Mouse (Mus musculus) hindbrain, embryonic 10.5 days (tissue): ENCODE data around the gene Pou2f1. TPM values are rescaled to one million over a fixed set of nuclear protein-coding genes. Genes with fewer than 3 reads are reported as not detected.

ENCODE experiments used
- DNase-seq: peaks from one replicate; pipeline ENCODE4 v3.0.0-alpha.2; 2017; ENCODE audit warnings: low spot score
- H3K27ac ChIP-seq: fragments of 300-500 bp; sonication (generic); 2 replicates; pipeline ENCODE4 v1.5.1; 2016; ENCODE audit warnings: mild to moderate bottlenecking, moderate library complexity
- H3K27me3 ChIP-seq: fragments of 300-500 bp; sonication (generic); 2 replicates; pipeline ENCODE4 v1.6.1; 2016; ENCODE audit warnings: mild to moderate bottlenecking; ENCODE audit not compliant: poor library complexity, insufficient read depth, severe bottlenecking
- H3K36me3 ChIP-seq: fragments of 300-500 bp; sonication (generic); 2 replicates; pipeline ENCODE4 v1.6.1; 2016; ENCODE audit warnings: mild to moderate bottlenecking, moderate library complexity
- H3K4me1 ChIP-seq: fragments of 300-500 bp; sonication (generic); replicated peaks from 2 replicates; pipeline ENCODE4 v1.6.1; 2016; ENCODE audit warnings: mild to moderate bottlenecking
- H3K4me3 ChIP-seq: fragments of 300-500 bp; sonication (generic); 2 replicates; pipeline ENCODE4 v1.5.1; 2016; ENCODE audit warnings: mild to moderate bottlenecking, moderate library complexity
- H3K9me3 ChIP-seq: fragments of 300-500 bp; sonication (generic); 2 replicates; pipeline ENCODE4 v1.6.1; 2016; ENCODE audit warnings: mild to moderate bottlenecking, moderate library complexity
- WGBS: fragments of 180-500 bp; shearing (Covaris S2); methylation state at CpG from one replicate; pipeline ENCODE4 v1.1.7; 2016; 5-methylcytosine and 5-hydroxymethylcytosine counted together
- polyA plus RNA-seq: library from polyadenylated mRNA; unstranded; fragments of >200 nt; fragmentation: Nextera tagmentation; extraction: Ambion mirVana; gene quantifications from 2 replicates; pipeline ENCODE4 v1.2.1, GENCODE M21; 2016

Pou2f1 gene
- polyA plus RNA-seq, 1 experiment from 2014 or later: 21.8 TPM

DNA sequence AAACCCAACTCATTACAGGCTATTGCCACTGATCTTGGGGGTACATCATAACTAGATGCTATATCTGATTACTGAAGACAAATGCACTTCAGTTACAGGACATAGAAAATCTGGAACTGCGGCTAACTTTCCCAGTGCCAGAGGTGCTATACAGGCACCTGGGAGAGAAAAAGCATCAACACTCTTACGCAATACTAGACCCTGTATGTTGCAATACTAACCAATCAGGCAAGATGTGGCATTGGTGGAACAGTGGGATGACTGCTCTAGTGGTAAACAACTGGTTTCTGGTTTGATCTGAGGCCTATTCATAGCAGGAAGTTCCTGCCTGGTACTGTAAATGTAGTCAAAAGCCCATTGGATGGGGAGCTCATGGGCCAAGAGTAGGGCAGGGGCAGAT, 123.7 kb downstream of the Pou2f1 start:
- Histone ChIP-seq H3K4me1 (0 out of 2 replicates have a peak, but pooled peaks cover 5% of the 10 kb centered on the region), H3K27me3 (no peaks in the 10 kb centered on the region), H3K9me3 (no peaks in the 10 kb centered on the region), H3K4me3 (no peak overlapping the region), H3K36me3 (peaks cover 52% of the 10 kb centered on the region), H3K27ac (no peak overlapping the region)
- no peak for DNase-seq
- WGBS: 95% methylated on average over 2 of the region's 2 CpGs

DNA sequence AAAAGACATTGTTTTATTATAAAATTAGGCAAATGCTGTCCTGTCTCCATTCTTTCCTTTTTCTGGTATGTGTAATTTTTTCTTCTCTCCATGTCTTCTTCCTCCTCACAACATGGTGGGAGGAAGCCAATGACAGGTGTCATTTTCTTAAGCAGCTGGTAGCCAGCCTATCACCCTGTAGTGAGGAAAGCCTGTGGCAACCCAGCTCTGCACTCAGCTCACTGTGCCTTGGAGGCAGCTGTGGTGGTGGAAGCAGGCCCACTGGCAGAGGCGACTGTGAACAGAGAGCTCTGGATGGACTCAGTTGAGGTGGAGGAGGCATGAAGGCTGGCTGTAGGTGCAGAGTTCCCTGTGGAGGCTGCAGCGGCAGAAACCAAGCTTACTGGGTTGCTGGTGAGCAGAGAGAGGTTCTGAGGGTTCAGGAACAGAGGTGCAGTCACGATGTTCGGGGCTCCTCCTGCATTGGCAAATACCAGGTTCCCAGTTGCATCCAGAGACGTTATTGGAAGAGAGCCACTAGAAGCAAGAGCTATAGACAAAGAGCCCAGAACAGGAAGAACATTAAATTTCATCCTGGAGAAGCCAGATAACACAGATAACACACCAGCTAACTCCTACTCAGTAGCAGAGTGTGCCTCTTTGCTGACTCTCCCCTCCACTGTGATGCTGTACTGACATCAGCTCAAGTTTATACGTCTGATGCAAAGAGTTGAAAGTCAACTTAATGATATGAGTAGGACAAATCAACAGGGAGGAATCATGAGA, 126.8 kb downstream of the Pou2f1 start:
- H3K36me3 ChIP-seq: peaks cover 45% of the 10 kb centered on the region
- DNase-seq: no peak
- no peak overlapping the region for H3K4me3 ChIP-seq
- no peaks in the 10 kb centered on the region for H3K9me3 ChIP-seq
- WGBS: 96% methylated on average over 6 of the region's 6 CpGs
- H3K4me1 ChIP-seq: 0 out of 2 replicates have a peak, but pooled peaks cover 5% of the 10 kb centered on the region
- no peak overlapping the region for H3K27ac ChIP-seq
- no peaks in the 10 kb centered on the region for H3K27me3 ChIP-seq

DNA sequence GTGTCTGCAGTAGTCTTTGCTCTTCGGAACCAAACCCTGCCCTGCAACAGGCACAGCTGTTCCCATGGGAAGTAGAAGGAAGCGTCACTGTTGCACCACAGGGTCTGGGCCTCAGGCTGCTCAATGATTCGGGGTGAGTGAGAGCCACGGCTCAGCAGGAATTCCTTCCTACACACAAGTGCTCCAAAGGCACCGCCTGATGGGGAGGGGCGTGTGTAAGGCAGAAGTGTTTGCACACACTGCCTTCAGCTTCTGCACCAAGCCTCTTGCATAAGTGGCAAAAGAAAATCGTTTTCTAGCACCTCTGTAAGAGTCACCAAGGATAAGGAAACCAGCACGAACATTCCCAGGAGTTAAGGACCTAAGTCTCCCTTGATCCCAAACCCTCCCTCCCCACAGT, 127.8 kb downstream of the Pou2f1 start:
- Histone ChIP-seq H3K4me3 (no peak overlapping the region), H3K36me3 (peaks cover 46% of the 10 kb centered on the region), H3K27me3 (no peaks in the 10 kb centered on the region), H3K9me3 (no peaks in the 10 kb centered on the region), H3K27ac (no peak overlapping the region), H3K4me1 (0 out of 2 replicates have a peak, but pooled peaks cover 5% of the 10 kb centered on the region)
- no peak for DNase-seq
- 46% methylated on average over 8 of the region's 8 CpGs for WGBS

DNA sequence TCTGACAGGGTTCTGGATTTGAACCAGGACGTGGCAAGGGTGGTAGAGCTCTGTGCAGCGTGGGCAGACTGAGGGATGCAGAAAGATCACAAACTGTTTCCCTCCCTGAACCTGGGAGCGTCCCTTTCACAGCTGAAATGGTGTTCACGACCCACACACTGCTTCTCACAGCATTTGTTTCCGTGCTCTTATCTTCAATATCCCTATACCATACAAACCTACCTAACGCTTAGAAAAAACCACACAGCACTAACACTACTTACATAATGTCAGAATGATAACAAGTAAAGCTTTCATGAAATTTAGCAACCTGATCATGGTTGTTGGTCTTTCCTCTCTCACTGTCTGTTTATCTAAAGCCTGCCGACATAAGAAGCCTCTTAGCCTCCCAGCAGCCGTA, 133.8 kb downstream of the Pou2f1 start:
- DNase-seq: no peak
- WGBS: 87% methylated on average over 8 of the region's 8 CpGs
- Histone ChIP-seq H3K9me3 (no peaks in the 10 kb centered on the region), H3K27me3 (no peaks in the 10 kb centered on the region), H3K27ac (no peak overlapping the region), H3K4me3 (no peak overlapping the region), H3K4me1 (peaks cover 9% of the 10 kb centered on the region; the same call in 1 of the 2 replicates), H3K36me3 (peaks cover 29% of the 10 kb centered on the region)

DNA sequence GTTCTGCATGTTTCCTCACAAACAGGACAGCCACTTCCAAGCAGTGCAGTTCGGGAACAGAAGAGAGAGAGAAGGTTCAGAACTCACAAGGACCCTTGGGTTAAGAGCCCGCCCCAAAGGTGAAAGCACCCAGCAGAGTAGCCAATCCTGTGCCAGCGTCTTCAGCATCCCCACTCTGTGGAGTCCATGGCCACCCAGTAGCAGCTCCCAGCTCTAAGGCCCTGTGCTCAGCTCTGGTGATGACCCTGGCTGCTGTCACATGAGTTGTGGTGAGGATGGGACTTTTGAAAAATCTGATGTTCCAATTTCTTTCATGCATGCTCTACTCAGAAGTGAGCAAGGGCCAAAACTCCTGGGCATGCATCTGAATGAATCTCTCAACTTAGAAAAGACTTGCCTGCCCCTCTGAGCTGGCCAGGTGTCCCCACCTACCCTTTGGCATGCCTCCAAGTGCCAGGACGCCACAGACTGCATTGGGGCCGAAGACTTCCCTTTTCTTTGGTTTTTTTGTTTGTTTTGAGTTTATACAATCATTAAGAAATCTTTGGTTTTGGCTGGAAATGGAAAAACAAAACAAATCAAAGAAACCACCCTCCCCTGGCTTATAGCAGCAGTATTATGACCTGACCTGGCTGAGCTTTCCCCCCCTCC, 135.7 kb downstream of the Pou2f1 start:
- DNase-seq: no peak
- peaks cover 29% of the 10 kb centered on the region for H3K36me3 ChIP-seq
- no peaks in the 10 kb centered on the region for H3K9me3 ChIP-seq
- peaks cover 14% of the 10 kb centered on the region for H3K4me1 ChIP-seq
- WGBS: 83% methylated on average over 5 of the region's 5 CpGs
- H3K4me3 ChIP-seq: no peak overlapping the region
- no peaks in the 10 kb centered on the region for H3K27me3 ChIP-seq
- no peak overlapping the region for H3K27ac ChIP-seq

DNA sequence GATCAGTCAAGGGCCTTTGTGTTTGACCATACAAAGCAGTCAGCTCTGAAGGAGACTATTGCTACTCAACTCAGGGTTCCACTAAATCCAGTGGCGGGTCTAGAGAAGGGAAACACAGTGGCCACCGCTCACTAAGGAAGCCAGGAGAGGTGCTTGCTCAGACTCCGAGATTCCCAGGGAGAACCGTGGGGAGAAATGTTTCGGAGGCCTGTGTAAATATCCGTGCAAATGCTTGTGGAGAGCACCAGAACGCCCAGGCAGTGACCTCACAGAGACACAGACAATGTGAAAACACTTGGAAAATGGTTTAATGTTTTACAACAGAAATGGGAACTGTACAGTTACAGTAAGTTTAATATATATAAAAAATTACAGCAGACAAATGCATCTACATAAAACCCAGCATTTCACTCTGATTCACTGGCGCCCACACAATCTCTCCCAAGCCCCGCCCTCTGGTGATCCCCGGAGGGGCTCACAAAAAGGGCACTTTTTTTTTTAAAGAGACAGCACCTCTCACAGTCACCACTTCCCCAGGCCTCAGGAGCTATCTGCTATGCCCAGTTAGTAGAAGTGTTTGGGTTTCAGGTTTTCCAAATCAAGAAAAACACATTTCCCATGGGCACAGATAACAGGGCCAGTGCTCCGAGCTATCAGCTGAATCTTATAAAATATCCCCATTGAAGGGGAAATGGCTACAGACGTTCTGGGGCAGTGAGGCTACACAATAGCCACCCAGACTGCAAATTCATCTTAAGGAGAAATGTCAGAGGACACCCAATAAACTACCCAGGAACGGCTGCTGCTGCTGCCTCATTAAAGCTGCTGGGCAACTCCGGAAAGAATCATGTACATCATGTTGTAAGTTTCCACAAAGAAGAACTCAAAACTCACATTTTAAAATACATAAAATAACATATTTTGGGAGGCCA, 137.3 kb downstream of the Pou2f1 start:
- Histone ChIP-seq H3K27ac (peak overlapping the region; percentile 31; the same call in 1 of the 2 replicates), H3K4me3 (no peak overlapping the region), H3K9me3 (no peaks in the 10 kb centered on the region), H3K4me1 (peaks cover 17% of the 10 kb centered on the region), H3K27me3 (no peaks in the 10 kb centered on the region), H3K36me3 (peaks cover 24% of the 10 kb centered on the region)
- no peak for DNase-seq
- 53% methylated on average over 14 of the region's 14 CpGs for WGBS

DNA sequence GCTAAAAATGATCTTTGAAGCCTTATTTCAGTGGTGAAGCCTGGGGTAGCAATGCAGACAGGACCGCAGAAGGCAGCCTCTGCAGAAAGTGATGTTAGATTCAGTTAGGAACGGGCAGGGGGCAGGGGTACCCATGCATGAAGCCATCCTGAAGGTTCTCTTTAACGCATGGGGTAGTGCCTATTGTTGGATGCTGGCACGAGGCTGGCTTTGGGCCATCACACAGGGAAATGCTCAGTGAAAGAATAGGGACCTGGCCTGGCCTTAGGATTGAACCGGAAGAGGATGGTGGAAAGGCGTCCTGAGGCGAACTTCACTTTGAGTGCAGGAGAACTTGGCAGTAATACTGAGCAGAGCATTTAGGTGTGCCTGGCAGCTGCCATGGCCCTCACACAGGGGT, 140.4 kb downstream of the Pou2f1 start:
- Histone ChIP-seq H3K27me3 (no peaks in the 10 kb centered on the region), H3K4me1 (peaks cover 25% of the 10 kb centered on the region), H3K9me3 (no peaks in the 10 kb centered on the region), H3K27ac (no peak overlapping the region), H3K4me3 (no peak overlapping the region), H3K36me3 (peaks cover 13% of the 10 kb centered on the region)
- no peak for DNase-seq
- WGBS: 72% methylated on average over 7 of the region's 7 CpGs

DNA sequence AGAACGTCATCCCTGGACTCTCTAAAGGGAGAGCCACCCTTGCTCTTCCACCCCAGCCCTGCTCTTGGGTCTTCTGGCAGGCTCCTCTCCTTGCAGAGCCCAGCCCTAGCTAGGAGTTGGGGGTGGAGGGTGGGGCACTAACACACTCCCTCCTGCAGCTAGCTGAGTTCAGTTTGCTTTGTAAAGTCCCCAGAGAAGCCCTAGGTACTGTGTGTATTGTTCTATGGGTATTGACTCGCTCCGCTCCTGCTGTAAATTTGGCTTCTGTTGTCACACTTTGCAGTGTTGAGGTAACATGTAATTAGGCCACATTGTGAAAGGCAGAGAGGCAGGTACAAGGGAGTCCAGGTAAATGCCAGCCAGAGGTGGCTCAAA, 141.3 kb downstream of the Pou2f1 start:
- DNase-seq: no peak
- Histone ChIP-seq H3K36me3 (peaks cover 8% of the 10 kb centered on the region), H3K4me1 (peaks cover 25% of the 10 kb centered on the region), H3K4me3 (no peak overlapping the region), H3K27ac (peak overlapping the region; percentile 46; the same call in 1 of the 2 replicates), H3K27me3 (peaks cover 5% of the 10 kb centered on the region; the same call in 1 of the 2 replicates), H3K9me3 (no peaks in the 10 kb centered on the region)
- WGBS: 81% methylated on average over 3 of the region's 3 CpGs

DNA sequence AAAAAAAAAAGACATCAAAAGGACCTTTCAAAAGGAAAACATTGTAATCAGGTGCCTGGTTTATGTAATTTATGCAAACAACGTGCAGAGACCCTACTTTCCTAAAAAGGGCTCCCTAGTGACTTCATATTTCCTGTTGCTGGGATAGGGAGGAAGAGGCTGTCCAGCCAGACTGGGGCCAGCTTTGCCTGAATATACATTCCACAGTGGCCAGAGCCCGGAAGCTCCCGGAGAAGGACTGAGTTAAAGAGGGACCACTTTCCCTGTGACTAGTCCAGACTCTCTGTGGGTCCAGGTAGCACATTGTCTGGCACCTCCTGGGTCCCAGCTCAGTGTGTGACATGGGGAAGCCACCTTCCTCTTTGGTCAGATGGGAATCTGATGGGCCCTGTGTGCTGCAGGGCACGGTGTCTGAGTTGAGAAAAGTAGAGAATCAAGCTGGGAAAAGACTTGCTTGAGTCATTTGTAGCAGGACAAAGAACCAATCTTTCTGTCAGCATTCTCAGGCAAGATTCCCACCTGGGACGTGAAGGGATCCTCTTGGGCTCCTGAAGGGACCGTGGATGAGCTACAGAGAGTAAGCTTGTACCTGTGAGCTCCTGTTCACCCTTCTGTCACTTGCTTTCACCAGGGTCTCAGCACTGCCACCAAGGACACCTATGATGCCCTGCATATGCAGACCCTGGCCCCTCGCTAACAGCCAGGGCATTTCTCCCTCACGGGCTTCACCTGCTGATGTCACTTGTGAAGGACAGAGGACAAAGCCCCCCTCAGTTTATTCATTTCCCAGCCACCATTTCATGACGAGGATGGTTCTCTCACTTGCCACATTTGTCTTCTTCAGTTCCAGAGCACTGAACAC, 141.9 kb downstream of the Pou2f1 start:
- H3K27me3 ChIP-seq: peaks cover 5% of the 10 kb centered on the region; the same call in 1 of the 2 replicates
- H3K4me3 ChIP-seq: no peak overlapping the region
- peaks cover 25% of the 10 kb centered on the region for H3K4me1 ChIP-seq
- no peaks in the 10 kb centered on the region for H3K9me3 ChIP-seq
- DNase-seq: no peak
- peaks cover 8% of the 10 kb centered on the region for H3K36me3 ChIP-seq
- H3K27ac ChIP-seq: peak overlapping the region; percentile 46; the same call in 1 of the 2 replicates
- 78% methylated on average over 9 of the region's 9 CpGs for WGBS

DNA sequence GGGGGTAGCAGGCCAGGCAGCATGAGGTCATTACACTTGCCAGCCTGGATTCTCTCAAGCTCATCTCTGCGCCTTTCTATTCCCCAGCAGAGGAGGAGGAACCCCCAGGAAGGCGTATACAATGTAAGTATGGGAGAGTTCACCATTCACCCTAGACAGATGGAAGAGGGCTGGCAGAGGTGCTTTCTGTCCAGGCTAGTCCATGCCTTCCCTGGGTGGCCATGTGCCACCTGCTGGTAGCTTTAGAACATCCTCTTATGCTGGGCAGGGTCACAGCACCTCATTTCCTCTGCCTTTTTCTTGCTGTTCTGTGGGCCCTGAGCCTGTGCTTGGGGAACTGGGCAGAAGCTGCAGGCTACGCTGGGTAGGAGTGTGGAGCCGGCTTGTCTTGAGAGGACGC, 144.1 kb downstream of the Pou2f1 start:
- Histone ChIP-seq H3K4me3 (no peak overlapping the region), H3K36me3 (no peaks in the 10 kb centered on the region), H3K9me3 (no peaks in the 10 kb centered on the region), H3K4me1 (peaks cover 16% of the 10 kb centered on the region), H3K27ac (no peak overlapping the region), H3K27me3 (peaks cover 9% of the 10 kb centered on the region; the same call in 1 of the 2 replicates)
- 89% methylated on average over 5 of the region's 5 CpGs for WGBS
- no peak for DNase-seq

DNA sequence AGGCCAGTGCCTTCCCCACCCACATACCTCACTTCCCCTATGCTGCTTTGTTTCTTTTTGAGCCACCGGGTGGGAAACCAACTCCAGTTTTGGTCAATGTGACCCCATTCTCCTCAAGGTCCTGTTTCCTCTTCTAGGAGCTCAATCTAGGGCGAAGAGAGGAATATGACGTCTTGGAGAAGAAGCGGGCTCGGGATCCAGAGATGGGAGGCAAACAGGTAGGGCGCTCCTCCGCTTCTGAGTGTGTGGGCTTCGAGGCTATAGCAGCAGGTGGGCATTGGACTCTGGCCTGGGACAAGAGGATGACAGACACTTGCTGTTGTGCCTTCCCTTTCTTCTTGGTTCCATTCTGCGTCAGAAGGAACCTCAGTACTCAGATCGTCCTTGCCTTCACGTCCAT, 145.2 kb downstream of the Pou2f1 start:
- peaks cover 23% of the 10 kb centered on the region for H3K4me1 ChIP-seq
- WGBS: 92% methylated on average over 11 of the region's 11 CpGs
- no peaks in the 10 kb centered on the region for H3K36me3 ChIP-seq
- H3K4me3 ChIP-seq: no peak overlapping the region
- H3K27ac ChIP-seq: no peak overlapping the region
- no peaks in the 10 kb centered on the region for H3K9me3 ChIP-seq
- H3K27me3 ChIP-seq: peaks cover 19% of the 10 kb centered on the region
- no peak for DNase-seq
